Mouse (Mus musculus): ENCODE measurements around the gene Nemp1. TPM values are rescaled to one million over a fixed set of nuclear protein-coding genes. Genes with fewer than 3 reads are reported as not detected.
"Not testable (repeated sequence)": the region's sequence is repeated elsewhere in the genome, so short reads cannot be mapped to it uniquely, and the experiment has no call there.

The Nemp1 gene
- polyA plus RNA-seq, 1 experiment: 6.7 TPM

- peak; percentile 95 for TF ChIP-seq CTCF (IDR thresholded peaks at IDR 0.05; ENCODE audit: control insufficient read depth, insufficient read depth, low read length)
- no peak for TF ChIP-seq POLR2A (IDR thresholded peaks at IDR 0.05; ENCODE audit: borderline replicate concordance, control insufficient read depth, low read depth, low read length)
- Histone ChIP-seq H3K4me1 (ENCODE audit: control insufficient read depth, insufficient read depth, low read length) (peaks cover 4% of the 10 kb centered on the region; the same call in 1 of the 2 replicates), H3K27ac (ENCODE audit: control insufficient read depth, insufficient read depth, low read depth, low read length, poor library complexity) (peak overlapping the region; percentile 98), H3K4me3 (replicated peaks; ENCODE audit: control insufficient read depth, low read depth, low read length) (peak overlapping the region; percentile 92)
- 1% methylated on average over 19 of the region's 19 CpGs for WGBS
Observed at GRCm38 (mm10) chr10:127641861-127642771, 24.6 kb upstream of the Nemp1 start.

- Histone ChIP-seq H3K27ac (ENCODE audit: control insufficient read depth, insufficient read depth, low read depth, low read length, poor library complexity) (peak within 1 kb of the TSS; percentile 98), H3K4me1 (ENCODE audit: control insufficient read depth, insufficient read depth, low read length) (peaks cover 4% of the 10 kb centered on the region; the same call in 1 of the 2 replicates), H3K4me3 (replicated peaks; ENCODE audit: control insufficient read depth, low read depth, low read length) (peak within 1 kb of the TSS; percentile 92)
- TF ChIP-seq POLR2A (IDR thresholded peaks at IDR 0.05; ENCODE audit: borderline replicate concordance, control insufficient read depth, low read depth, low read length) (peak; percentile 93), CTCF (IDR thresholded peaks at IDR 0.05; ENCODE audit: control insufficient read depth, insufficient read depth, low read length) (no peak)
- under 1% methylated on average over 37 of the region's 37 CpGs for WGBS
Observed at GRCm38 (mm10) chr10:127642772-127643552, 23.7 kb upstream of the Nemp1 start, which contains the start of gene Stat6. Gene Stat6 (plus strand): TSS chr10:127642986.

GRCm38 (mm10) chr10:127643553-127644238, 23.0 kb upstream of the Nemp1 start:
- under 1% methylated on average over 25 of the region's 25 CpGs for WGBS
- peaks cover 4% of the 10 kb centered on the region; the same call in 1 of the 2 replicates for H3K4me1 ChIP-seq (ENCODE audit: control insufficient read depth, insufficient read depth, low read length)
- H3K27ac ChIP-seq (ENCODE audit: control insufficient read depth, insufficient read depth, low read depth, low read length, poor library complexity): peak overlapping the region; percentile 98
- peak overlapping the region; percentile 92 for H3K4me3 ChIP-seq (replicated peaks; ENCODE audit: control insufficient read depth, low read depth, low read length)
- TF ChIP-seq POLR2A (IDR thresholded peaks at IDR 0.05; ENCODE audit: borderline replicate concordance, control insufficient read depth, low read depth, low read length) (0 out of 2 replicates have a peak, but pooled peaks have one; percentile 3), CTCF (IDR thresholded peaks at IDR 0.05; ENCODE audit: control insufficient read depth, insufficient read depth, low read length) (no peak)

- WGBS: 77% methylated on average over 2 of the region's 2 CpGs
Observed at GRCm38 (mm10) chr10:127645791-127646190, 20.9 kb upstream of the Nemp1 start.

GRCm38 (mm10) chr10:127652906-127653638, 13.6 kb upstream of the Nemp1 start:
- WGBS: 88% methylated on average over 21 of the region's 21 CpGs
- no peak overlapping the region for H3K4me3 ChIP-seq (replicated peaks; ENCODE audit: control insufficient read depth, low read depth, low read length)
- H3K4me1 ChIP-seq (ENCODE audit: control insufficient read depth, insufficient read depth, low read length): no peaks in the 10 kb centered on the region; the same call in 1 of the 2 replicates
- H3K27ac ChIP-seq (ENCODE audit: control insufficient read depth, insufficient read depth, low read depth, low read length, poor library complexity): no peak overlapping the region
- TF ChIP-seq CTCF (IDR thresholded peaks at IDR 0.05; ENCODE audit: control insufficient read depth, insufficient read depth, low read length): no peak
- TF ChIP-seq POLR2A (IDR thresholded peaks at IDR 0.05; ENCODE audit: borderline replicate concordance, control insufficient read depth, low read depth, low read length): no peak

More at GRCm38 (mm10) chr10:127645791-127646190, 20.9 kb upstream of the Nemp1 start:
- H3K4me3 ChIP-seq (replicated peaks; ENCODE audit: control insufficient read depth, low read depth, low read length): no peak overlapping the region
- H3K4me1 ChIP-seq (ENCODE audit: control insufficient read depth, insufficient read depth, low read length): peaks cover 2% of the 10 kb centered on the region; the same call in 1 of the 2 replicates
- no peak overlapping the region for H3K27ac ChIP-seq (ENCODE audit: control insufficient read depth, insufficient read depth, low read depth, low read length, poor library complexity)
- TF ChIP-seq CTCF (IDR thresholded peaks at IDR 0.05; ENCODE audit: control insufficient read depth, insufficient read depth, low read length) (no peak), POLR2A (IDR thresholded peaks at IDR 0.05; ENCODE audit: borderline replicate concordance, control insufficient read depth, low read depth, low read length) (no peak)

- no peak for TF ChIP-seq CTCF (IDR thresholded peaks at IDR 0.05; ENCODE audit: control insufficient read depth, insufficient read depth, low read length)
- TF ChIP-seq POLR2A (IDR thresholded peaks at IDR 0.05; ENCODE audit: borderline replicate concordance, control insufficient read depth, low read depth, low read length): no peak
- 35% methylated on average over 16 of the region's 16 CpGs for WGBS
- no peak overlapping the region for H3K4me3 ChIP-seq (replicated peaks; ENCODE audit: control insufficient read depth, low read depth, low read length)
- no peak overlapping the region for H3K27ac ChIP-seq (ENCODE audit: control insufficient read depth, insufficient read depth, low read depth, low read length, poor library complexity)
- no peaks in the 10 kb centered on the region; the same call in 1 of the 2 replicates for H3K4me1 ChIP-seq (ENCODE audit: control insufficient read depth, insufficient read depth, low read length)
Observed at GRCm38 (mm10) chr10:127654970-127655579, 11.6 kb upstream of the Nemp1 start.

GRCm38 (mm10) chr10:127657617-127658016, 9.1 kb upstream of the Nemp1 start:
- 83% methylated on average over 6 of the region's 6 CpGs for WGBS
- H3K4me3 ChIP-seq (replicated peaks; ENCODE audit: control insufficient read depth, low read depth, low read length); H3K27ac ChIP-seq (ENCODE audit: control insufficient read depth, insufficient read depth, low read depth, low read length, poor library complexity); H3K4me1 ChIP-seq (ENCODE audit: control insufficient read depth, insufficient read depth, low read length): not testable (repeated sequence)

Measured in bone marrow, adult 2 months (tissue).